Mouse (Mus musculus) midbrain, embryonic 11.5 days (tissue): ENCODE results near the gene Slc35a3. TPM values are rescaled to one million over a fixed set of nuclear protein-coding genes. Genes with fewer than 3 reads are reported as not detected.
"Not testable (repeated sequence)": the region's sequence is repeated elsewhere in the genome, so short reads cannot be mapped to it uniquely, and the experiment has no call there.

Experiments used
- ATAC-seq: fragments of 200-750 bp; cut with Nextera tagmentation; 2 replicates; pipeline ENCODE4 v1.8.0; 2017; ENCODE audit warnings: moderate TSS enrichment, moderate library complexity; ENCODE audit not compliant: low FRiP score
- DNase-seq: peaks from one replicate; pipeline ENCODE4 v3.0.0; 2015; ENCODE audit warnings: low spot score; ENCODE audit errors: missing footprints
- H3K27ac ChIP-seq: fragments of 300-500 bp; sonication (generic); 2 replicates; pipeline ENCODE4 v1.5.1; 2014; ENCODE audit warnings: low read depth, low read length
- H3K27me3 ChIP-seq: fragments of 300-500 bp; sonication (generic); 2 replicates; pipeline ENCODE4 v1.6.1; 2014; ENCODE audit warnings: mild to moderate bottlenecking, low read length, moderate library complexity, mixed read lengths; ENCODE audit not compliant: control insufficient read depth, insufficient read depth
- H3K36me3 ChIP-seq: fragments of 300-500 bp; sonication (generic); 2 replicates; pipeline ENCODE4 v1.6.1; 2014; ENCODE audit warnings: mild to moderate bottlenecking, low read length, moderate library complexity, mixed read lengths; ENCODE audit not compliant: control insufficient read depth, insufficient read depth
- H3K4me1 ChIP-seq: fragments of 300-500 bp; sonication (generic); 2 replicates; pipeline ENCODE4 v1.6.1; 2014; ENCODE audit warnings: low read length; ENCODE audit not compliant: control insufficient read depth, insufficient read depth
- H3K4me2 ChIP-seq: fragments of 300-500 bp; sonication (generic); 2 replicates; pipeline ENCODE4 v1.6.1; 2014; ENCODE audit warnings: mild to moderate bottlenecking, moderate library complexity
- H3K4me3 ChIP-seq: fragments of 300-500 bp; sonication (generic); 2 replicates; pipeline ENCODE4 v1.5.1; 2014; ENCODE audit warnings: low read depth, low read length
- H3K9ac ChIP-seq: fragments of 300-500 bp; sonication (generic); 2 replicates; pipeline ENCODE4 v1.6.1; 2014; ENCODE audit warnings: low read length
- H3K9me3 ChIP-seq: fragments of 300-500 bp; sonication (generic); 2 replicates; pipeline ENCODE4 v1.6.1; 2016; ENCODE audit warnings: low read length; ENCODE audit not compliant: control insufficient read depth
- WGBS: fragments of 180-500 bp; shearing (Covaris S2); extraction: QIAGEN DNeasy Blood & Tissue Kit; methylation state at CpG from one replicate; pipeline ENCODE4 v1.1.7; 2014; 5-methylcytosine and 5-hydroxymethylcytosine counted together
- polyA plus RNA-seq: library from polyadenylated mRNA; unstranded; fragments of >200 nt; fragmentation: Nextera tagmentation; extraction: Ambion mirVana; gene quantifications from 2 replicates; pipeline ENCODE4 v1.2.1, GENCODE M21; 2014

The Slc35a3 gene
- polyA plus RNA-seq, 1 experiment from 2014 or later: 8.2 TPM

DNA sequence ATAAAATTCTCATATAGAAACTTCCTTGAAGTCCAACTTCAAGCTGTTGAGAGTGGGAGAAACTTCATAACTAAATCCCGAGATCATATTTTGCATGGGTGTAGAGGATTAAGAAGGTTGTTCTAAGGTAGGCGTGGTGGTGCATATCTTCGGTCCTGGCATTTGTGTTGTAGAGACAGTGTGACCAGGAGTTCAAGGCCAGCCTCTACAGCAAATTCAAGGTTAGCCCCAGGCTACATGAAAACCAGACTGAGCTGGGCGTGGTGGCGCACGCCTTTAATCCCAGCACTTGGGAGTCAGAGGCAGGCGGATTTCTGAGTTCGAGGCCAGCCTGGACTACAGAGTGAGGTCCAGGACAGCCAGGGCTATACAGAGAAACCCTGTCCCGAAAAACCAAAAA lies 48.4 kb downstream of the Slc35a3 start:
- not testable (repeated sequence) for ATAC-seq, H3K9ac ChIP-seq, H3K4me2 ChIP-seq, DNase-seq, H3K27ac ChIP-seq, H3K4me3 ChIP-seq, H3K36me3 ChIP-seq, H3K27me3 ChIP-seq, H3K9me3 ChIP-seq
- H3K4me1 ChIP-seq: peaks cover 16% of the 10 kb centered on the region
- WGBS: 92% methylated on average over 9 of the region's 9 CpGs

DNA sequence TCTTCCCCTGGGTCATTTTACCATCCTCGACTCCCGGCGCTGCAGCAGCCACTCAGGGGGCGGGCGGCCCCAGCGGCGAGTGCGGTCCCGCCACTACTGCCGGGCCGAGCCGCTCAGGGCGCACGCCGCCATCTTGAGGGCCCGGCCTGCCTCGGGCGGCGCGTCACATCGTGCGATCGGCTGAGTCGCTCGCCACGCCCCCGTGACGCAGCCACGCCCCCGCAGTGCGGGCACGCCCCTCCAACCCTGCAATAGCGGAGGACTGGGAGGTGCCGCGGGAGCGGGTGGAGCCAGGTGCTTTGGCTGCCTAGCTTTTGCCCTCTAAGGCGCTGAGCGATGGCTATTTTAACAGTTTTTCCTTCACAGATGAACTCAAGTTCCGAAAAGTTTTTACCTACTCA lies 50.2 kb downstream of the Slc35a3 start, which contains the start of gene Mfsd14a:
Gene Mfsd14a, minus strand, starts transcription at position 215 of the 401 bp plus-strand sequence.
- no peaks in the 10 kb centered on the region for H3K27me3 ChIP-seq
- ATAC-seq (peak; percentile 99), DNase-seq (peak; percentile 100)
- H3K9me3 ChIP-seq: no peaks in the 10 kb centered on the region
- peak within 1 kb of the TSS; percentile 95 for H3K4me3 ChIP-seq
- H3K9ac ChIP-seq: peak within 1 kb of the TSS; percentile 97
- H3K27ac ChIP-seq: peak within 1 kb of the TSS; percentile 80
- H3K4me1 ChIP-seq: peaks cover 17% of the 10 kb centered on the region
- WGBS: under 1% methylated on average over 39 of the region's 39 CpGs
- H3K4me2 ChIP-seq: peak within 1 kb of the TSS; percentile 75
- H3K36me3 ChIP-seq: no peaks in the 10 kb centered on the region

- Histone ChIP-seq H3K4me2 (peak overlapping the region; percentile 75), H3K9ac (peak overlapping the region; percentile 97), H3K36me3 (no peaks in the 10 kb centered on the region), H3K4me3 (peak overlapping the region; percentile 95), H3K9me3 (no peaks in the 10 kb centered on the region), H3K4me1 (peaks cover 17% of the 10 kb centered on the region), H3K27me3 (no peaks in the 10 kb centered on the region), H3K27ac (peak overlapping the region; percentile 80)
- under 1% methylated on average over 61 of the region's 68 CpGs for WGBS
- peak; percentile 89 for ATAC-seq
- DNase-seq: peak; percentile 95
Observed at GRCm38 (mm10) chr3:116661870-116662414, 50.7 kb downstream of the Slc35a3 start.

DNA sequence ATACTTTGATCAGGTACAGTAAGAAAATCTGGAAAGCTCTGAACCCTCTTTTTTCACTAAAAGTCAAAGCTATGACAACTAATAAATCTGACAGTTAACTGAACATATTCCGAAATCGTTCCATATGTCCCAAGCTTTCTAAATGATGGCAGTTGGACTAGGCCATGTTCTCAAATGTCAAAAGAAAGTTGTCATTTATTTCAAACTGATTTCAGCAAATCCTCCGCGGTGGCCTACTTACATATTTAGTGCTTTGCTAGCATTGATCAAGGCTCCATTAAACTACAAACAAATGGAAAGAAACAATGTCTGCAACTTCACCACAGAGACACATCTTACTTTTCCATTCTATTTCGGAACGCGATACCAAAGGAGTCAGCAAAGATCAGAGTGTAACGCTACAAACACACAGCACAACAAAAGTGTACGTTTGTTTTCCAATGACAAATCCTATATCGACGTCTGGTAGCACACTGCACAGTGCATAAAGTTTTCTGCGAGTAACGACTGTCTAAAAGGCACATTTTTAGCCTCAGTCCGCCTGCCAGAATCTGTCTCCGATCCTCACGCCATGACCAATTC lies 51.3 kb downstream of the Slc35a3 start:
- Histone ChIP-seq H3K9ac (peak overlapping the region; percentile 97), H3K4me3 (peak overlapping the region; percentile 95), H3K4me2 (peak overlapping the region; percentile 75), H3K27me3 (no peaks in the 10 kb centered on the region), H3K4me1 (peaks cover 19% of the 10 kb centered on the region), H3K9me3 (no peaks in the 10 kb centered on the region), H3K36me3 (no peaks in the 10 kb centered on the region), H3K27ac (peak overlapping the region; percentile 80; the same call in 1 of the 2 replicates)
- DNase-seq (peak; percentile 95), ATAC-seq (0 out of 2 replicates have a peak, but pooled peaks have one; percentile 0)
- whole genome bisulfite sequencing: 9% methylated on average over 16 of the region's 16 CpGs

- DNase-seq: no peak
- Histone ChIP-seq H3K9me3 (no peaks in the 10 kb centered on the region), H3K4me1 (peaks cover 19% of the 10 kb centered on the region), H3K27ac (no peak overlapping the region), H3K4me2 (no peak overlapping the region), H3K4me3 (no peak overlapping the region), H3K36me3 (no peaks in the 10 kb centered on the region), H3K9ac (no peak overlapping the region), H3K27me3 (no peaks in the 10 kb centered on the region)
- WGBS: 86% methylated on average over 13 of the region's 13 CpGs
- no peak for ATAC-seq
Observed at GRCm38 (mm10) chr3:116659856-116660430, 52.7 kb downstream of the Slc35a3 start.

DNA sequence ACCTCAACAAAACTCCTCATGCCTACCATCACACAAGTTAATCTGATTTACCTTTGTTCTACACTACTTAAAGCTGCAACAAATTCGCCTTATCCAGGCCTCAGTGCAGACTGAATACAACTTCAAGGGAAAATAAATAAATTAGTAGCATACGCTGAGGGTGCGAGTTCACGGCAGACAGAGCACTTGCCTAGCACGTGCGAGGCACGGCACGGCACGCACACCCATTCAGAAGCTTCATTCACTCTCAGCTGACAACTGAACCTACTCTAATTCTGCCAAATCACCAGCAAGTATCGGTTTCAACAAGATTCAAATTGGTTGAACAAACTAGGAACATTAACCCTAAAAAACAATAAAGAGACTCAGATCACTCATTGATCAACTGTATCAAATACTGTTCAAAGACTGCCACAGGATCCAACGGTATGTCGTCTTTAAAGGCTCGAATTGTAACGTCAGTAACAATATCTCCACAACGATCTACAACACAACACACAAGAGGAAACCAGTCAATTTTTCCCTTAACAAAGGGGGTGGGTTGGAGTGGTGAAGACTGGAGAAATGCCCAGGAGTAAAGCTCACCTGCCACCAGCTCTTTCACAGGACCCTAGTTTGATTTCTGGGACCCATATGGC lies 53.6 kb downstream of the Slc35a3 start:
- H3K4me1 ChIP-seq: peaks cover 19% of the 10 kb centered on the region
- DNase-seq (no peak), ATAC-seq (no peak)
- H3K9ac ChIP-seq: no peak overlapping the region
- H3K4me2 ChIP-seq: no peak overlapping the region
- no peaks in the 10 kb centered on the region for H3K36me3 ChIP-seq
- H3K27ac ChIP-seq: no peak overlapping the region
- 74% methylated on average over 15 of the region's 15 CpGs for WGBS
- H3K27me3 ChIP-seq: no peaks in the 10 kb centered on the region
- no peak overlapping the region for H3K4me3 ChIP-seq
- H3K9me3 ChIP-seq: no peaks in the 10 kb centered on the region

DNA sequence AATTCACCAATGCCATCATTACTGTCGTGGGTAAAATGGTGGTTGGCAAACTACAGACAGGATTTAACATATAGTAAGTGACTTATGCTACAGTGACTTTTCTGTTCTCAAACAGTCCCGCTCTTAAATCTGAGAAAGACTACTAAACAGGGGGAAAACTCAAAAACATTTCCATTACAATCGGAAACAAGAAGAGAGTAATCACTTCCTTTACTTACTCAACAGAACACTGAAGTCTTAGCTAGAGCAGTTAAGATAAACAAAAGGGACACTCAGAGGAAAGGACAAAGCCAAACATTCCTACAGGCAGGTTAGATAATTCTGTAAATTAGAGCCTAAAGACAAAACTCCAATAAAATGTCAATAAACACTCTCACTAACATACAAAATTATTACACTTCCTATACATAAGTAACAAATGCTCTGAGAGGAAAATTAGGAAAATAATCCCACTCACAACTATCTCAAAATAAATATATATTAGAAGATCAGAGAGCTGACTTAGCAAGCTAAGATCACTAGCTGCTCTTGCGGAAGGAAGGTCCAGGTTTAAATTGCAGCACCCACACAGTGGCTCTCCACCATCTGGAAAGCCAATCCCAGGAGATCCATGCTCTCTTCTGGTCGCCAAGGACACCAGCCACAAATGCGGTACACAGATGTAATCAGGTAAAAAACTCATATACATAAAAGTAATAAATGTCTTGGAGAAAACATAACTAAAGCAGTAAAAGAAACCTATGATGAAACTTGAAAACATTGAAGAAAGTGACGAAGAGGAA lies 56.3 kb downstream of the Slc35a3 start:
- Histone ChIP-seq H3K9ac (no peak overlapping the region), H3K4me1 (peaks cover 19% of the 10 kb centered on the region), H3K9me3 (no peaks in the 10 kb centered on the region), H3K27me3 (no peaks in the 10 kb centered on the region), H3K36me3 (no peaks in the 10 kb centered on the region), H3K27ac (no peak overlapping the region), H3K4me2 (no peak overlapping the region), H3K4me3 (no peak overlapping the region)
- DNase-seq (no peak), ATAC-seq (no peak)
- WGBS: 87% methylated on average over 7 of the region's 7 CpGs

GRCm38 (mm10) chr3:116654051-116654450 lies 58.6 kb downstream of the Slc35a3 start:
- H3K4me2 ChIP-seq, ATAC-seq, H3K4me1 ChIP-seq, H3K9me3 ChIP-seq, H3K36me3 ChIP-seq, H3K4me3 ChIP-seq, H3K27me3 ChIP-seq, DNase-seq, H3K27ac ChIP-seq, H3K9ac ChIP-seq: not testable (repeated sequence)
- 93% methylated on average over 11 of the region's 11 CpGs for WGBS
